Mouse (Mus musculus): ENCODE results near the gene 1700037H04Rik. TPM values are rescaled to one million over a fixed set of nuclear protein-coding genes. Genes with fewer than 3 reads are reported as not detected.

Gene 1700037H04Rik
- polyA plus RNA-seq, 1 experiment = 76.4 TPM

GRCm38 (mm10) chr2:131134381-131134780 lies 25.5 kb downstream of the 1700037H04Rik start:
- Histone ChIP-seq H3K4me3 (replicated peaks; ENCODE audit: extremely low read depth, low read depth, low read length) (no peak overlapping the region), H3K4me1 (ENCODE audit: control insufficient read depth, insufficient read depth, low read length) (peaks cover 11% of the 10 kb centered on the region)
- WGBS = 55% methylated on average over 1 of the region's 1 CpGs
- TF ChIP-seq CTCF (IDR thresholded peaks at IDR 0.05; ENCODE audit: insufficient read depth, low read length) = no peak
- peak; percentile 36; the same call in 1 of the 2 replicates for TF ChIP-seq POLR2A (IDR thresholded peaks at IDR 0.05; ENCODE audit: borderline replicate concordance, extremely low read depth, low read depth, low read length)
- DNase-seq = peak; percentile 40

- 69% methylated on average over 9 of the region's 9 CpGs for WGBS
- peaks cover 15% of the 10 kb centered on the region for H3K4me1 ChIP-seq (ENCODE audit: control insufficient read depth, insufficient read depth, low read length)
- no peak for TF ChIP-seq POLR2A (IDR thresholded peaks at IDR 0.05; ENCODE audit: borderline replicate concordance, extremely low read depth, low read depth, low read length)
- no peak for TF ChIP-seq CTCF (IDR thresholded peaks at IDR 0.05; ENCODE audit: insufficient read depth, low read length)
- no peak within 1 kb of the TSS for H3K4me3 ChIP-seq (replicated peaks; ENCODE audit: extremely low read depth, low read depth, low read length)
- no peak for DNase-seq
Measured at GRCm38 (mm10) chr2:131132930-131133547, 26.8 kb downstream of the 1700037H04Rik start, which contains the start of gene Gm11037. Gene Gm11037, plus strand, starts transcription at chr2:131133497.

- no peak for TF ChIP-seq CTCF (IDR thresholded peaks at IDR 0.05; ENCODE audit: insufficient read depth, low read length)
- TF ChIP-seq POLR2A (IDR thresholded peaks at IDR 0.05; ENCODE audit: borderline replicate concordance, extremely low read depth, low read depth, low read length) = no peak
- 73% methylated on average over 10 of the region's 10 CpGs for whole genome bisulfite sequencing
- DNase-seq = no peak
- Histone ChIP-seq H3K4me3 (replicated peaks; ENCODE audit: extremely low read depth, low read depth, low read length) (no peak overlapping the region), H3K4me1 (ENCODE audit: control insufficient read depth, insufficient read depth, low read length) (peaks cover 15% of the 10 kb centered on the region)
Measured at GRCm38 (mm10) chr2:131132111-131132888, 27.6 kb downstream of the 1700037H04Rik start.

GRCm38 (mm10) chr2:131130849-131131248 lies 29.0 kb downstream of the 1700037H04Rik start:
- Histone ChIP-seq H3K4me3 (replicated peaks; ENCODE audit: extremely low read depth, low read depth, low read length) (no peak overlapping the region), H3K4me1 (ENCODE audit: control insufficient read depth, insufficient read depth, low read length) (peaks cover 15% of the 10 kb centered on the region)
- no peak for DNase-seq
- 83% methylated on average over 2 of the region's 2 CpGs for WGBS
- no peak for TF ChIP-seq CTCF (IDR thresholded peaks at IDR 0.05; ENCODE audit: insufficient read depth, low read length)
- TF ChIP-seq POLR2A (IDR thresholded peaks at IDR 0.05; ENCODE audit: borderline replicate concordance, extremely low read depth, low read depth, low read length) = no peak

- 46% methylated on average over 5 of the region's 5 CpGs for WGBS
- peak overlapping the region; percentile 40 for H3K4me3 ChIP-seq (replicated peaks; ENCODE audit: extremely low read depth, low read depth, low read length)
- TF ChIP-seq CTCF (IDR thresholded peaks at IDR 0.05; ENCODE audit: insufficient read depth, low read length) = no peak
- TF ChIP-seq POLR2A (IDR thresholded peaks at IDR 0.05; ENCODE audit: borderline replicate concordance, extremely low read depth, low read depth, low read length) = peak; percentile 14; the same call in 1 of the 2 replicates
Measured at GRCm38 (mm10) chr2:131129836-131130235, 30.0 kb downstream of the 1700037H04Rik start.

GRCm38 (mm10) chr2:131128636-131129157 lies 31.2 kb downstream of the 1700037H04Rik start:
- peaks cover 8% of the 10 kb centered on the region for H3K4me1 ChIP-seq (ENCODE audit: control insufficient read depth, insufficient read depth, low read length)
- WGBS = 52% methylated on average over 3 of the region's 3 CpGs
- peak overlapping the region; percentile 91 for H3K4me3 ChIP-seq (replicated peaks; ENCODE audit: extremely low read depth, low read depth, low read length)
- TF ChIP-seq CTCF (IDR thresholded peaks at IDR 0.05; ENCODE audit: insufficient read depth, low read length) (no peak), POLR2A (IDR thresholded peaks at IDR 0.05; ENCODE audit: borderline replicate concordance, extremely low read depth, low read depth, low read length) (no peak)
- DNase-seq = no peak

More at GRCm38 (mm10) chr2:131129836-131130235, 30.0 kb downstream of the 1700037H04Rik start:
- peaks cover 12% of the 10 kb centered on the region for H3K4me1 ChIP-seq (ENCODE audit: control insufficient read depth, insufficient read depth, low read length)
- DNase-seq = no peak

GRCm38 (mm10) chr2:131128211-131128610 lies 31.7 kb downstream of the 1700037H04Rik start:
- 51% methylated on average over 5 of the region's 5 CpGs for WGBS

DNA sequence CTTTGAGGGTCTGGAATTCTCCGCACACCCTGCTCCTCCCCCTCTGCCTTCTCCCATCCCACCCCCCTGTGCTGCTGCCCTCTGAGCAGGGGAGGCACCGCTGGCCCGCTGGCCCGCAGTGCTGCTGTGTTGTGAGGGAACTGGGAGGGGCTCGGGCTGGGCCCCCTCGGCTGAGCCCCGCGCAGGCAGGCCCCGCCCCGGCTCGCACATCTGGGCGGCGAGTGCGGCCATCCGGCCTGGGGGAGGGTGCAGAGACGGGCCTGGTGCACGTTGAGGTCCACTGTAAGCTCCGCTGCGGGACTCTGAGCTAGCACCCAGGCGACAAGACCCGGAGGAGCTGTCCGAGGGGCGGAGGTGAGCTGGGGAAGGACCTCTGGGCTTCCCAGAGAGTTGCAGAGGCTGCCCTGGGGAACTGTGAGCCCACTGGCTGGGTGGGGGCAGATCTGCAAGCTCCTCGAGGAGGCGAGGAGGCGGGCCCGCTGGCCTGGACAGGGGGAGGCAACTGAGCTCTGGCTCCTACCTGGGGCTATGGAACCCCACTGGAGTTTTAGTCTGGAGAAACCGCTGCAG lies 32.6 kb downstream of the 1700037H04Rik start, which contains the start of gene Hspa12b:
Gene Hspa12b, plus strand, starts transcription at position 120 of the 570 bp plus-strand sequence.
- DNase-seq = peak; percentile 61
- TF ChIP-seq POLR2A (IDR thresholded peaks at IDR 0.05; ENCODE audit: borderline replicate concordance, extremely low read depth, low read depth, low read length) (peak; percentile 63; the same call in 1 of the 2 replicates), CTCF (IDR thresholded peaks at IDR 0.05; ENCODE audit: insufficient read depth, low read length) (no peak)
- WGBS = 3% methylated on average over 28 of the region's 28 CpGs
- Histone ChIP-seq H3K4me3 (replicated peaks; ENCODE audit: extremely low read depth, low read depth, low read length) (peak within 1 kb of the TSS; percentile 91), H3K4me1 (ENCODE audit: control insufficient read depth, insufficient read depth, low read length) (peaks cover 8% of the 10 kb centered on the region)

More at GRCm38 (mm10) chr2:131128211-131128610, 31.7 kb downstream of the 1700037H04Rik start:
- Histone ChIP-seq H3K4me1 (ENCODE audit: control insufficient read depth, insufficient read depth, low read length) (peaks cover 8% of the 10 kb centered on the region), H3K4me3 (replicated peaks; ENCODE audit: extremely low read depth, low read depth, low read length) (peak overlapping the region; percentile 91)
- TF ChIP-seq CTCF (IDR thresholded peaks at IDR 0.05; ENCODE audit: insufficient read depth, low read length) (no peak), POLR2A (IDR thresholded peaks at IDR 0.05; ENCODE audit: borderline replicate concordance, extremely low read depth, low read depth, low read length) (peak; percentile 49; the same call in 1 of the 2 replicates)
- DNase-seq = no peak

Data from lung, adult 2 months (tissue).